Mouse (Mus musculus) spleen, adult 2 months (tissue): ENCODE results near the gene Itpkc.

Experiments used
- CTCF ChIP-seq: fragments of 200-500 bp; IDR thresholded peaks from 2 replicates; pipeline ENCODE4 v1.5.1; 2011; ENCODE audit warnings: mild to moderate bottlenecking, inconsistent platforms; ENCODE audit not compliant: insufficient read depth, insufficient read length, insufficient replicate concordance; ENCODE audit errors: extremely low read depth
- POLR2A ChIP-seq: fragments of 200-500 bp; IDR thresholded peaks from 2 replicates; pipeline ENCODE4 v1.6.1; 2011; ENCODE audit warnings: low read depth, low read length, inconsistent platforms

- TF ChIP-seq CTCF (no peak), POLR2A (no peak)
Measured at GRCm38 (mm10) chr7:27222538-27222937, 5.9 kb downstream of the Itpkc start.
